32 mouse cellular contexts compared by ENCODE assay signal in the genomic region with DNA sequence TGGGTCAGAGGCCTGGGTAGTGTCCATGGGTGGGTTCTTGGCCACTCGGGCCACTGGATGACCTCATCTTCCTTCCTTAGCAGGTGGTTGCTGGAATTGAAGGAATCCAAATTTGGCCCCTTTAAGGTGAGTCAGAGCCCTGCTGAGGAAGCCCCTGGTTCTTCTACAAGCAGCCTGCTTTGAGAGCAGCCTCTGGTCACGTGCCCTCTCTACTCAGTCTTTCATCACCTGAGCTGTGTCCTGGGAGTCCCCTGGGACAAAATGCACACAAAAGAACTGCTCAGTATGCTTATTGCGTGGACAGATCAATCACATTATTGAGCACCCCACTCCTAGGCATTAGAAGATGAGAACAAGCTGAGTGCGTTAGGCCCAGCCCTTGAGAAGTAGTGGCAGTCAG. TPM values are rescaled to one million over a fixed set of nuclear protein-coding genes. Genes with fewer than 3 reads are reported as not detected.
A peak's percentile ranks its signal among the peaks of the same experiment; 100 is the strongest.
DNase-seq lines count a peak whose midpoint lies in the region; ATAC-seq and TF ChIP-seq lines count a peak whose summit lies in the region.
"Had no signal": no experiment of that assay in that cellular context is flagged by ENCODE, and none has a peak within 500 bp of the region (broad histone marks: within the 10 kb centered on the region; RNA-seq: fewer than 3 reads in every experiment).

No protein-coding gene starts in this region.

- in situ Hi-C loops in CH12.LX (cut with MboI; ENCODE audit: low pct_ligation_motif_present, low pct_unique_long_range_greater_than_20kb, low sequenced_read_pairs): no loop called here

- dilution Hi-C loops in CH12.LX (cut with MboI; ENCODE audit: extremely low pct_ligation_motif_present, extremely low pct_unique_long_range_greater_than_20kb, low sequenced_read_pairs): no loop called here

- ATAC-seq in kidney, embryonic 15.5 days (replicated peaks; ENCODE audit: low FRiP score): no peak
- ATAC-seq in midbrain, embryonic 11.5 days (ENCODE audit: low FRiP score): no peak
- ATAC-seq in midbrain, embryonic 16.5 days: no peak
- ATAC-seq in hindbrain, embryonic 12.5 days (ENCODE audit: low FRiP score): no peak
- ATAC-seq: forebrain, embryonic 15.5 days; hindbrain, embryonic 16.5 days had no signal

- no peak for TF ChIP-seq EP300 in CH12.LX (IDR thresholded peaks at IDR 0.05; ENCODE audit: low read length)

- H3K79me2 ChIP-seq in CH12.LX (replicated peaks; ENCODE audit: control insufficient read depth, extremely low read depth, insufficient read depth, poor library complexity, severe bottlenecking) (no peaks in the 10 kb centered on the region), myocyte (ENCODE audit: control insufficient read depth, insufficient read depth) (no peaks in the 10 kb centered on the region)

- H3K4me2 ChIP-seq in kidney, embryonic 15.5 days: no peak overlapping the region
- H3K4me2 ChIP-seq in midbrain, embryonic 11.5 days: no peak overlapping the region
- no peak overlapping the region for H3K4me2 ChIP-seq in midbrain, embryonic 16.5 days (ENCODE audit: low read length)
- H3K4me2 ChIP-seq in CH12.LX (ENCODE audit: insufficient read depth, low read depth, poor library complexity, severe bottlenecking): no peak overlapping the region
- H3K4me2 ChIP-seq in myocyte (ENCODE audit: low read depth): no peak overlapping the region
- no peak overlapping the region for H3K4me2 ChIP-seq in hindbrain, embryonic 12.5 days (replicated peaks)
- H3K4me2 ChIP-seq: embryonic facial prominence, embryonic 13.5 days; forebrain, embryonic 12.5 days; forebrain, embryonic 15.5 days; heart, embryonic 13.5 days; hindbrain, embryonic 13.5 days had no signal

- DNase-seq in kidney, postnatal 4 days: no peak
- DNase-seq in midbrain, embryonic 11.5 days (ENCODE audit: low spot score, missing footprints): peak; percentile 33
- no peak for DNase-seq in CH12.LX (ENCODE audit: extremely low read depth)
- DNase-seq: cerebellum, adult 11 months; cerebellum, adult 2 months; cerebellum, postnatal 10 days; cerebellum, postnatal 36 days; embryo, embryonic 11 days; gastrocnemius, postnatal 25 days; heart, adult 2 months; heart, postnatal 14 days had no signal

- no peaks in the 10 kb centered on the region for H3K36me3 ChIP-seq in kidney, embryonic 15.5 days
- no peaks in the 10 kb centered on the region for H3K36me3 ChIP-seq in midbrain, embryonic 11.5 days (ENCODE audit: control insufficient read depth, insufficient read depth, low read length)
- no peaks in the 10 kb centered on the region for H3K36me3 ChIP-seq in midbrain, embryonic 16.5 days (ENCODE audit: control insufficient read depth, insufficient read depth, low read length)
- H3K36me3 ChIP-seq in CH12.LX (replicated peaks in 1 of 2; ENCODE audit: control insufficient read depth in 1 of 2, insufficient read depth in 1 of 2, low read length in 1 of 2) (no peaks in the 10 kb centered on the region), myocyte (ENCODE audit: control insufficient read depth, insufficient read depth) (no peaks in the 10 kb centered on the region)
- H3K36me3 ChIP-seq in hindbrain, embryonic 12.5 days: no peaks in the 10 kb centered on the region
- H3K36me3 ChIP-seq: embryonic facial prominence, embryonic 10.5 days; embryonic facial prominence, embryonic 13.5 days; forebrain, embryonic 12.5 days; forebrain, embryonic 15.5 days; G1E; heart, embryonic 10.5 days; heart, embryonic 13.5 days; hindbrain, embryonic 13.5 days had no signal

- WGBS in kidney, embryonic 15.5 days: 64% methylated on average over 4 of the region's 4 CpGs
- 82% methylated on average over 4 of the region's 4 CpGs for WGBS in midbrain, embryonic 11.5 days
- WGBS in midbrain, embryonic 16.5 days: 80% methylated on average over 4 of the region's 4 CpGs
- WGBS in hindbrain, embryonic 12.5 days: 60% methylated on average over 4 of the region's 4 CpGs

- peaks cover 61% of the 10 kb centered on the region for H3K4me1 ChIP-seq in kidney, embryonic 15.5 days
- no peaks in the 10 kb centered on the region for H3K4me1 ChIP-seq in midbrain, embryonic 11.5 days (ENCODE audit: control insufficient read depth, insufficient read depth, low read length)
- no peaks in the 10 kb centered on the region for H3K4me1 ChIP-seq in midbrain, embryonic 16.5 days (ENCODE audit: control insufficient read depth, insufficient read depth, low read length)
- H3K4me1 ChIP-seq in CH12.LX (ENCODE audit: control insufficient read depth in 1 of 2, insufficient read depth in 2 of 2): peaks cover 2 to 28% of the 10 kb centered on the region in 2 experiments; a peak in 3 of 4 replicates
- peaks cover 17% of the 10 kb centered on the region for H3K4me1 ChIP-seq in hindbrain, embryonic 12.5 days
- H3K4me1 ChIP-seq: forebrain, embryonic 15.5 days had no signal

- no peak for TF ChIP-seq RAD21 in CH12.LX (IDR thresholded peaks at IDR 0.05; ENCODE audit: low read depth, low read length)

- TF ChIP-seq POLR2A in CH12.LX (IDR thresholded peaks at IDR 0.05; ENCODE audit: low read depth, low read length) (no peak), myocyte (IDR thresholded peaks at IDR 0.05; ENCODE audit: insufficient read length, low read depth) (no peak)

- H3K27me3 ChIP-seq in kidney, embryonic 15.5 days: no peaks in the 10 kb centered on the region
- H3K27me3 ChIP-seq in midbrain, embryonic 11.5 days (ENCODE audit: control insufficient read depth, insufficient read depth, low read length): no peaks in the 10 kb centered on the region
- H3K27me3 ChIP-seq in midbrain, embryonic 16.5 days (ENCODE audit: control insufficient read depth, insufficient read depth, low read depth, low read length): no peaks in the 10 kb centered on the region
- H3K27me3 ChIP-seq in CH12.LX (replicated peaks) (peaks cover 5% of the 10 kb centered on the region), myocyte (ENCODE audit: control insufficient read depth, insufficient read depth, insufficient read length) (peaks cover 2% of the 10 kb centered on the region)
- H3K27me3 ChIP-seq in hindbrain, embryonic 12.5 days: no peaks in the 10 kb centered on the region
- H3K27me3 ChIP-seq: embryonic facial prominence, embryonic 13.5 days; forebrain, embryonic 12.5 days; forebrain, embryonic 15.5 days had no signal

- no peak for TF ChIP-seq CTCF in CH12.LX (conservative IDR thresholded peaks at IDR 0.05 in 1 of 2, IDR thresholded peaks at IDR 0.05 in 1 of 2; ENCODE audit: low read depth in 2 of 2, low read length in 2 of 2)

- H3ac ChIP-seq in myocyte (ENCODE audit: control insufficient read depth, insufficient read length): no peak overlapping the region

- H3K27ac ChIP-seq in kidney, embryonic 15.5 days: 0 out of 2 replicates have a peak overlapping the region, but pooled peaks have one; percentile 34
- no peak overlapping the region for H3K27ac ChIP-seq in midbrain, embryonic 11.5 days (ENCODE audit: low read depth, low read length)
- no peak overlapping the region for H3K27ac ChIP-seq in midbrain, embryonic 16.5 days (ENCODE audit: low read length)
- H3K27ac ChIP-seq in CH12.LX (ENCODE audit: insufficient read depth, low read depth): no peak overlapping the region
- no peak overlapping the region for H3K27ac ChIP-seq in hindbrain, embryonic 12.5 days
- H3K27ac ChIP-seq: embryonic facial prominence, embryonic 10.5 days; embryonic facial prominence, embryonic 13.5 days; forebrain, embryonic 12.5 days; forebrain, embryonic 15.5 days; heart, adult 2 months; heart, embryonic 13.5 days; hindbrain, embryonic 13.5 days had no signal

- H3K9ac ChIP-seq in kidney, embryonic 15.5 days: no peak overlapping the region
- H3K9ac ChIP-seq in midbrain, embryonic 11.5 days (ENCODE audit: low read length): no peak overlapping the region
- no peak overlapping the region for H3K9ac ChIP-seq in midbrain, embryonic 16.5 days (ENCODE audit: low read depth, low read length)
- no peak overlapping the region for H3K9ac ChIP-seq in CH12.LX (ENCODE audit: insufficient read depth, low read depth)
- no peak overlapping the region for H3K9ac ChIP-seq in hindbrain, embryonic 12.5 days
- H3K9ac ChIP-seq: embryonic facial prominence, embryonic 13.5 days; forebrain, embryonic 12.5 days; forebrain, embryonic 15.5 days; heart, embryonic 13.5 days; hindbrain, embryonic 13.5 days had no signal

- no peak overlapping the region for H3K4me3 ChIP-seq in kidney, embryonic 15.5 days (replicated peaks)
- H3K4me3 ChIP-seq in midbrain, embryonic 11.5 days (ENCODE audit: low read depth, low read length): no peak overlapping the region
- no peak overlapping the region for H3K4me3 ChIP-seq in midbrain, embryonic 16.5 days (ENCODE audit: low read depth, low read length)
- no peak overlapping the region for H3K4me3 ChIP-seq in CH12.LX (replicated peaks in 1 of 3; ENCODE audit: low read depth in 2 of 3, low read length in 2 of 3, poor library complexity in 1 of 3)
- H3K4me3 ChIP-seq in myocyte: no peak overlapping the region
- no peak overlapping the region for H3K4me3 ChIP-seq in hindbrain, embryonic 12.5 days
- H3K4me3 ChIP-seq: embryonic facial prominence, embryonic 10.5 days; embryonic facial prominence, embryonic 13.5 days; erythroblast, embryonic 14.5 days; forebrain, embryonic 12.5 days; forebrain, embryonic 15.5 days; heart, adult 2 months; heart, embryonic 10.5 days; heart, embryonic 13.5 days; hindbrain, embryonic 13.5 days had no signal

- no peaks in the 10 kb centered on the region for H3K9me3 ChIP-seq in kidney, embryonic 15.5 days (replicated peaks)
- H3K9me3 ChIP-seq in midbrain, embryonic 11.5 days (ENCODE audit: control insufficient read depth, low read length): no peaks in the 10 kb centered on the region
- H3K9me3 ChIP-seq in midbrain, embryonic 16.5 days (replicated peaks; ENCODE audit: control insufficient read depth, low read length, poor library complexity, severe bottlenecking): no peaks in the 10 kb centered on the region
- H3K9me3 ChIP-seq in CH12.LX (replicated peaks; ENCODE audit: low read length): no peaks in the 10 kb centered on the region
- no peaks in the 10 kb centered on the region for H3K9me3 ChIP-seq in hindbrain, embryonic 12.5 days (replicated peaks)
- H3K9me3 ChIP-seq: embryonic facial prominence, embryonic 10.5 days; embryonic facial prominence, embryonic 13.5 days; forebrain, embryonic 12.5 days; forebrain, embryonic 15.5 days; G1E; heart, embryonic 10.5 days; heart, embryonic 13.5 days; hindbrain, embryonic 13.5 days had no signal

RNA-seq across cellular contexts. Expression of a gene that starts 19.0 kb away (rescaled TPM):
- polyA plus RNA-seq in kidney, embryonic 15.5 days (2015; fragmentation: Nextera tagmentation; extraction: Ambion mirVana): 0.08 and 0.17 TPM in 2 replicates
- not detected in 2 replicates for polyA plus RNA-seq in midbrain, embryonic 11.5 days (2014; fragmentation: Nextera tagmentation; extraction: Ambion mirVana)
- not detected in 2 replicates for polyA plus RNA-seq in midbrain, embryonic 16.5 days (2015; fragmentation: Nextera tagmentation; extraction: Ambion mirVana)
- total RNA-seq in CH12.LX (2012; rRNA removed): 0.17 and 0.21 TPM in 2 replicates
- total RNA-seq in CH12.LX (2014; rRNA removed): 0.46 and 0.81 TPM in 2 replicates
- polyA plus RNA-seq in CH12.LX (2012; ENCODE audit: insufficient read length, low read depth): 0.14 and 0.51 TPM in 2 replicates
- polyA plus RNA-seq in myocyte (2012; fragmentation: generic; extraction: Trizol): not detected
- polyA plus RNA-seq in hindbrain, embryonic 12.5 days (2016; fragmentation: Nextera tagmentation; extraction: Ambion mirVana): not detected in 2 replicates
- total RNA-seq: adrenal gland, adult 2 months; adrenal gland, postnatal 14 days; adrenal gland, postnatal 4 days; G1E; gastrocnemius, adult 8-10 months; gastrocnemius, postnatal 25 days; heart, postnatal 14 days; hematopoietic stem cell, adult 5-6 weeks had no signal
- polyA plus RNA-seq: adrenal gland, adult 2 months; cerebellum, adult 2 months; cortical plate, adult 2 months; embryonic facial prominence, embryonic 10.5 days; embryonic facial prominence, embryonic 13.5 days; erythroblast, embryonic 14.5 days; forebrain, embryonic 12.5 days; forebrain, embryonic 15.5 days; G1E; heart, adult 2 months; heart, embryonic 10.5 days; heart, embryonic 13.5 days; heart, embryonic 16.5 days; hindbrain, embryonic 13.5 days; hindbrain, embryonic 16.5 days had no signal

RNA-seq across cellular contexts. Expression of a gene that starts 29.4 kb away (rescaled TPM):
- 24.7 and 27.2 TPM in 2 replicates for polyA plus RNA-seq in kidney, embryonic 15.5 days (2015; fragmentation: Nextera tagmentation; extraction: Ambion mirVana)
- polyA plus RNA-seq in midbrain, embryonic 11.5 days (2014; fragmentation: Nextera tagmentation; extraction: Ambion mirVana): 2.3 and 2.8 TPM in 2 replicates
- polyA plus RNA-seq in midbrain, embryonic 16.5 days (2015; fragmentation: Nextera tagmentation; extraction: Ambion mirVana): 2.6 and 4.3 TPM in 2 replicates
- total RNA-seq in CH12.LX (2012; rRNA removed): 0.04 TPM in 1 of 2 replicates, not detected in the other
- 0.30 TPM in 1 of 2 replicates, not detected in the other for total RNA-seq in CH12.LX (2014; rRNA removed)
- polyA plus RNA-seq in CH12.LX (2012; ENCODE audit: insufficient read length, low read depth): 0.27 TPM in 1 of 2 replicates, not detected in the other
- 0.11 TPM for polyA plus RNA-seq in myocyte (2012; fragmentation: generic; extraction: Trizol)
- polyA plus RNA-seq in hindbrain, embryonic 12.5 days (2016; fragmentation: Nextera tagmentation; extraction: Ambion mirVana): 3.9 and 5.0 TPM in 2 replicates
- total RNA-seq: G1E had no signal
- polyA plus RNA-seq: G1E had no signal

RNA-seq across cellular contexts. Expression of a gene that starts 47.9 kb away (rescaled TPM):
- polyA plus RNA-seq in kidney, embryonic 15.5 days (2015; fragmentation: Nextera tagmentation; extraction: Ambion mirVana): 6.2 and 7.7 TPM in 2 replicates
- polyA plus RNA-seq in midbrain, embryonic 11.5 days (2014; fragmentation: Nextera tagmentation; extraction: Ambion mirVana): 0.92 and 0.94 TPM in 2 replicates
- 1.7 and 1.8 TPM in 2 replicates for polyA plus RNA-seq in midbrain, embryonic 16.5 days (2015; fragmentation: Nextera tagmentation; extraction: Ambion mirVana)
- total RNA-seq in CH12.LX (2012; rRNA removed) (0.29 and 0.93 TPM in 2 replicates), CH12.LX (2014; rRNA removed) (1.1 and 1.4 TPM in 2 replicates)
- polyA plus RNA-seq in CH12.LX (2012; ENCODE audit: insufficient read length, low read depth) (0.20 and 0.23 TPM in 2 replicates), myocyte (2012; fragmentation: generic; extraction: Trizol) (0.25 TPM)
- 8.2 and 8.9 TPM in 2 replicates for polyA plus RNA-seq in hindbrain, embryonic 12.5 days (2016; fragmentation: Nextera tagmentation; extraction: Ambion mirVana)
- total RNA-seq: hematopoietic stem cell, adult 5-6 weeks had no signal
- polyA plus RNA-seq: G1E had no signal
